Mouse (Mus musculus) heart, postnatal 25 days (tissue): ENCODE measurements around the gene Ptpn5. TPM values are rescaled to one million over a fixed set of nuclear protein-coding genes. Genes with fewer than 3 reads are reported as not detected.

Experiments used
- microRNA-seq: library from miRNA; unstranded; fragments of <30 nt; microRNA quantifications from one replicate; pipeline ENCODE4 v1.2.0, GENCODE M21; 2022
- total RNA-seq, 2 experiments: library from RNA; stranded (reverse); gene quantifications; 2 replicates each; pipeline ENCODE4 v1.2.3; 2021

Ptpn5 gene
- total RNA-seq, 2 experiments from 2014 or later, result not detected

Small RNAs within 50 kb of the gene (microRNA-seq; reads per million reads assigned to microRNA genes)
- gene Mir7056, result not detected

Other genes with a start within 250 kb of the Ptpn5 start
- gene Tsg101, start 213.7 kb downstream of the Ptpn5 start, total RNA-seq, result 10 to 100 TPM; 62.1 to 64.8 TPM
- gene Uevld, start 175.2 kb downstream of the Ptpn5 start, total RNA-seq, result 10 to 100 TPM in 1 of 2 experiments, 1 to 10 TPM in 1; 8.2 to 10.8 TPM
- not detected for gene Gm9999, start 150.1 kb downstream of the Ptpn5 start, total RNA-seq
- gene Spty2d1, start 125.3 kb downstream of the Ptpn5 start, total RNA-seq, result 1 to 10 TPM; 7.3 to 7.9 TPM
- 10 to 100 TPM; 23.7 to 31.8 TPM for gene Tmem86a, start 83.1 kb downstream of the Ptpn5 start, total RNA-seq
- not detected for gene Mrgpra6, start 71.2 kb upstream of the Ptpn5 start, total RNA-seq
- not detected for gene Mrgpra9, start 119.2 kb upstream of the Ptpn5 start, total RNA-seq
- gene Mrgpra1, start 220.6 kb upstream of the Ptpn5 start, total RNA-seq, result not detected